In the genomic region with DNA sequence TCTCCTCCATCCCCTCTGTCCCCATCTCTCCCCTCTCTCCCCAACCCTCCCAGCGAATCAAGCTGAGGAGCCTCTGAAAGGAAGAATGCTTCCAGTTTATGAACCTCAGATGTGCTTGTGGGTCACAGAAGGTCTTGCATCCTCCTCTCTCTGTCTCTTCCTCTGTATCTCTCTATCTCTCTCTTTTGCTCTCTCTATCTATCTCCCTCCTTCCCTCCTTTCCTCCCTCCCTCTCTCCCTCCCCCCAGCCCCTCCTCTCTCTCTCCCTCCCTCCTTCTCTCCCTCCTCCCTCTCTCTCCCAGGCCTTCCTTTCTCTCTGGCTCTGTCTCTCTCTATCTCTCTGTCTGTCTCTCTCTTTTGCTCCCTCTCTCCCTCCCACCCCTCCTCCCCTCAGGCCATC, we compare ENCODE assay signal across 23 mouse cellular contexts. TPM values are rescaled to one million over a fixed set of nuclear protein-coding genes. Genes with fewer than 3 reads are reported as not detected.
DNase-seq lines count a peak whose midpoint lies in the region; ATAC-seq lines count a peak whose summit lies in the region.
"Had no signal": no experiment of that assay in that cellular context is flagged by ENCODE, and none has a peak within 500 bp of the region (broad histone marks: within the 10 kb centered on the region; RNA-seq: fewer than 3 reads in every experiment).

No protein-coding gene starts in this region.

- no peaks in the 10 kb centered on the region for H3K27me3 ChIP-seq in heart, embryonic 13.5 days (replicated peaks)
- no peaks in the 10 kb centered on the region for H3K27me3 ChIP-seq in midbrain, embryonic 14.5 days (ENCODE audit: control insufficient read depth, insufficient read depth, low read length)
- no peaks in the 10 kb centered on the region for H3K27me3 ChIP-seq in midbrain, embryonic 16.5 days (ENCODE audit: control insufficient read depth, insufficient read depth, low read depth, low read length)
- no peaks in the 10 kb centered on the region for H3K27me3 ChIP-seq in liver, embryonic 12.5 days (replicated peaks)

- H3K9ac ChIP-seq in heart, embryonic 13.5 days = no peak overlapping the region
- no peak overlapping the region for H3K9ac ChIP-seq in midbrain, embryonic 14.5 days (replicated peaks; ENCODE audit: low read length)
- no peak overlapping the region for H3K9ac ChIP-seq in midbrain, embryonic 16.5 days (ENCODE audit: low read depth, low read length)
- H3K9ac ChIP-seq in liver, embryonic 12.5 days = peak overlapping the region; percentile 60
- H3K9ac ChIP-seq: limb, embryonic 12.5 days; lung, embryonic 14.5 days had no signal

- peak; percentile 48; the same call in 1 of the 2 replicates for ATAC-seq in heart, embryonic 13.5 days (ENCODE audit: extremely low read depth, insufficient number of reproducible peaks, low FRiP score, low TSS enrichment)
- ATAC-seq in midbrain, embryonic 14.5 days (ENCODE audit: low FRiP score, low TSS enrichment) = no peak
- ATAC-seq in midbrain, embryonic 16.5 days = no peak
- ATAC-seq in liver, embryonic 12.5 days = peak; percentile 70
- ATAC-seq: intestine, embryonic 16.5 days had no signal

- 0 out of 2 replicates have a peak overlapping the region, but pooled peaks have one; percentile 28 for H3K27ac ChIP-seq in heart, embryonic 13.5 days (replicated peaks)
- 0 out of 2 replicates have a peak overlapping the region, but pooled peaks have one; percentile 37 for H3K27ac ChIP-seq in midbrain, embryonic 14.5 days (replicated peaks; ENCODE audit: low read depth, low read length)
- H3K27ac ChIP-seq in midbrain, embryonic 16.5 days (ENCODE audit: low read length) = no peak overlapping the region
- peak overlapping the region; percentile 88 for H3K27ac ChIP-seq in liver, embryonic 12.5 days
- H3K27ac ChIP-seq: limb, embryonic 12.5 days had no signal

- intact Hi-C loops in heart, postnatal 36 days (cut with DNase I) = no loop called here

- WGBS in heart, embryonic 13.5 days = 40% methylated on average over 1 of the region's 1 CpGs
- 20% methylated on average over 1 of the region's 1 CpGs for WGBS in midbrain, embryonic 14.5 days
- WGBS in midbrain, embryonic 16.5 days = 45% methylated on average over 1 of the region's 1 CpGs
- 29% methylated on average over 1 of the region's 1 CpGs for WGBS in liver, embryonic 12.5 days (ENCODE audit: insufficient replicate concordance)

- H3K9me3 ChIP-seq in heart, embryonic 13.5 days = no peaks in the 10 kb centered on the region
- H3K9me3 ChIP-seq in midbrain, embryonic 14.5 days (ENCODE audit: control insufficient read depth, low read length) = no peaks in the 10 kb centered on the region
- no peaks in the 10 kb centered on the region for H3K9me3 ChIP-seq in midbrain, embryonic 16.5 days (replicated peaks; ENCODE audit: control insufficient read depth, low read length, poor library complexity, severe bottlenecking)
- H3K9me3 ChIP-seq in liver, embryonic 12.5 days (replicated peaks) = no peaks in the 10 kb centered on the region
- H3K9me3 ChIP-seq: limb, embryonic 12.5 days had no signal

- H3K4me1 ChIP-seq in heart, embryonic 13.5 days = peaks cover 7% of the 10 kb centered on the region; the same call in 1 of the 2 replicates
- peaks cover 15% of the 10 kb centered on the region for H3K4me1 ChIP-seq in midbrain, embryonic 14.5 days (ENCODE audit: control insufficient read depth, insufficient read depth, low read length)
- H3K4me1 ChIP-seq in midbrain, embryonic 16.5 days (ENCODE audit: control insufficient read depth, insufficient read depth, low read length) = peaks cover 3% of the 10 kb centered on the region
- peaks cover 47% of the 10 kb centered on the region for H3K4me1 ChIP-seq in liver, embryonic 12.5 days

- no peak overlapping the region for H3K4me3 ChIP-seq in heart, embryonic 13.5 days
- no peak overlapping the region for H3K4me3 ChIP-seq in midbrain, embryonic 14.5 days (replicated peaks; ENCODE audit: low read depth, low read length)
- H3K4me3 ChIP-seq in midbrain, embryonic 16.5 days (ENCODE audit: low read depth, low read length) = no peak overlapping the region
- no peak overlapping the region for H3K4me3 ChIP-seq in liver, embryonic 12.5 days
- H3K4me3 ChIP-seq: limb, embryonic 12.5 days had no signal

- 0 out of 2 replicates have a peak overlapping the region, but pooled peaks have one; percentile 13 for H3K4me2 ChIP-seq in heart, embryonic 13.5 days
- H3K4me2 ChIP-seq in midbrain, embryonic 14.5 days (ENCODE audit: low read length) = no peak overlapping the region
- no peak overlapping the region for H3K4me2 ChIP-seq in midbrain, embryonic 16.5 days (ENCODE audit: low read length)
- peak overlapping the region; percentile 58 for H3K4me2 ChIP-seq in liver, embryonic 12.5 days
- H3K4me2 ChIP-seq: limb, embryonic 12.5 days; lung, embryonic 14.5 days had no signal

- H3K36me3 ChIP-seq in heart, embryonic 13.5 days = no peaks in the 10 kb centered on the region
- no peaks in the 10 kb centered on the region for H3K36me3 ChIP-seq in midbrain, embryonic 14.5 days (ENCODE audit: control insufficient read depth, insufficient read depth, low read length)
- no peaks in the 10 kb centered on the region for H3K36me3 ChIP-seq in midbrain, embryonic 16.5 days (ENCODE audit: control insufficient read depth, insufficient read depth, low read length)
- H3K36me3 ChIP-seq in liver, embryonic 12.5 days = no peaks in the 10 kb centered on the region
- H3K36me3 ChIP-seq: limb, embryonic 12.5 days had no signal

- no peak for DNase-seq in heart, postnatal 36 days
- no peak for DNase-seq in midbrain, embryonic 14.5 days
- no peak for DNase-seq in gastrocnemius, postnatal 10 days
- DNase-seq in adrenal gland, adult 2 months = no peak
- DNase-seq: cerebellum, adult 2 months; cerebellum, postnatal 36 days; gastrocnemius, postnatal 36 days; lung, embryonic 14.5 days; lung, postnatal 36 days; right cerebral cortex, postnatal 4 days had no signal

RNA-seq across cellular contexts. Expression of a gene that starts 46.8 kb away (rescaled TPM):
- polyA plus RNA-seq in heart, embryonic 13.5 days (2015; fragmentation: Nextera tagmentation; extraction: Ambion mirVana) = 17.4 and 19.2 TPM in 2 replicates
- total RNA-seq in heart, postnatal 36 days (2021) = 1 to 10 TPM; 6.8 to 7.1 TPM
- 15.4 and 21.6 TPM in 2 replicates for polyA plus RNA-seq in midbrain, embryonic 14.5 days (2014; fragmentation: Nextera tagmentation; extraction: Ambion mirVana)
- 21.2 and 24.0 TPM in 2 replicates for polyA plus RNA-seq in midbrain, embryonic 16.5 days (2015; fragmentation: Nextera tagmentation; extraction: Ambion mirVana)
- 128 and 138 TPM in 2 replicates for polyA plus RNA-seq in liver, embryonic 12.5 days (2016; fragmentation: Nextera tagmentation; extraction: Ambion mirVana)
- 1 to 10 TPM; 3.2 to 3.3 TPM for total RNA-seq in gastrocnemius, postnatal 10 days (2021)
- 10 to 100 TPM; 28.2 to 32.2 TPM for total RNA-seq in adrenal gland, adult 2 months (2021)
- polyA plus RNA-seq in adrenal gland, adult 2 months (2012; rRNA removed) = 47.1 and 48.5 TPM in 2 replicates

RNA-seq across cellular contexts. Expression of a gene that starts 50.2 kb away (rescaled TPM):
- not detected in 2 replicates for polyA plus RNA-seq in heart, embryonic 13.5 days (2015; fragmentation: Nextera tagmentation; extraction: Ambion mirVana)
- not detected for total RNA-seq in heart, postnatal 36 days (2021)
- polyA plus RNA-seq in midbrain, embryonic 14.5 days (2014; fragmentation: Nextera tagmentation; extraction: Ambion mirVana) = 0.33 and 0.55 TPM in 2 replicates
- 0.64 and 0.73 TPM in 2 replicates for polyA plus RNA-seq in midbrain, embryonic 16.5 days (2015; fragmentation: Nextera tagmentation; extraction: Ambion mirVana)
- polyA plus RNA-seq in liver, embryonic 12.5 days (2016; fragmentation: Nextera tagmentation; extraction: Ambion mirVana) = 0.05 and 0.12 TPM in 2 replicates
- not detected for total RNA-seq in gastrocnemius, postnatal 10 days (2021)
- not detected for total RNA-seq in adrenal gland, adult 2 months (2021)
- 0.04 TPM in 1 of 2 replicates, not detected in the other for polyA plus RNA-seq in adrenal gland, adult 2 months (2012; rRNA removed)
- total RNA-seq: adrenal gland, adult 18-20 months; gastrocnemius, postnatal 36 days; hematopoietic stem cell, adult 5-6 weeks; megakaryocyte-erythroid progenitor cell, adult 5-6 weeks had no signal
- polyA plus RNA-seq: heart, embryonic 14.5 days; intestine, embryonic 16.5 days; kidney, embryonic 14.5 days; large intestine, adult 2 months; limb, embryonic 12.5 days; lung, embryonic 14.5 days; stomach, embryonic 16.5 days; thymus, postnatal 0 days had no signal

Comparison
In these comparisons a context has a peak if more than half of its experiments do, and no peak if none do; other contexts are left out.
1. ATAC-seq: peak in heart, embryonic 13.5 days (single experiment) and liver, embryonic 12.5 days (single experiment); none in midbrain, embryonic 14.5 days (single experiment) and midbrain, embryonic 16.5 days (single experiment).
2. H3K4me2 ChIP-seq: peak in heart, embryonic 13.5 days (single experiment) and liver, embryonic 12.5 days (single experiment); none in midbrain, embryonic 14.5 days (single experiment) and midbrain, embryonic 16.5 days (single experiment).